Mouse (Mus musculus) neural tube, embryonic 11.5 days (tissue): ENCODE results near the gene Rps26. TPM values are rescaled to one million over a fixed set of nuclear protein-coding genes. Genes with fewer than 3 reads are reported as not detected.

Experiments used
- ATAC-seq: fragments of 200-750 bp; cut with Nextera tagmentation; 2 replicates; pipeline ENCODE4 v1.8.0; 2017; ENCODE audit warnings: moderate number of reproducible peaks, mild to moderate bottlenecking, moderate TSS enrichment, moderate library complexity; ENCODE audit not compliant: insufficient read depth, low FRiP score, low TSS enrichment
- DNase-seq: peaks from one replicate; pipeline ENCODE4 v3.0.0-alpha.2; 2015; ENCODE audit warnings: low spot score
- H3K27ac ChIP-seq: fragments of 300-500 bp; sonication (generic); 2 replicates; pipeline ENCODE4 v1.5.1; 2014; ENCODE audit warnings: low read depth, mild to moderate bottlenecking, low read length
- H3K27me3 ChIP-seq: fragments of 300-500 bp; sonication (generic); 2 replicates; pipeline ENCODE4 v1.6.1; 2014; ENCODE audit warnings: mild to moderate bottlenecking, low read length, mixed read lengths; ENCODE audit not compliant: control insufficient read depth, insufficient read depth
- H3K36me3 ChIP-seq: fragments of 300-500 bp; sonication (generic); 2 replicates; pipeline ENCODE4 v1.6.1; 2014; ENCODE audit warnings: mild to moderate bottlenecking, low read length, moderate library complexity, mixed read lengths; ENCODE audit not compliant: control insufficient read depth, insufficient read depth
- H3K4me1 ChIP-seq: fragments of 300-500 bp; sonication (generic); 2 replicates; pipeline ENCODE4 v1.6.1; 2014; ENCODE audit warnings: low read length, mixed read lengths; ENCODE audit not compliant: control insufficient read depth, insufficient read depth
- H3K4me2 ChIP-seq: fragments of 300-500 bp; sonication (generic); 2 replicates; pipeline ENCODE4 v1.6.1; 2014; ENCODE audit warnings: low read depth, mild to moderate bottlenecking, moderate library complexity
- H3K4me3 ChIP-seq: fragments of 300-500 bp; sonication (generic); 2 replicates; pipeline ENCODE4 v1.5.1; 2014; ENCODE audit warnings: low read depth, low read length
- H3K9ac ChIP-seq: fragments of 300-500 bp; sonication (generic); 2 replicates; pipeline ENCODE4 v1.6.1; 2014; ENCODE audit warnings: mild to moderate bottlenecking, low read length
- H3K9me3 ChIP-seq: fragments of 300-500 bp; sonication (generic); 2 replicates; pipeline ENCODE4 v1.6.1; 2016; ENCODE audit warnings: low read length; ENCODE audit not compliant: control insufficient read depth
- WGBS: fragments of 180-500 bp; shearing (Covaris S2); extraction: QIAGEN DNeasy Blood & Tissue Kit; methylation state at CpG from one replicate; pipeline ENCODE4 v1.1.7; 2014; 5-methylcytosine and 5-hydroxymethylcytosine counted together
- microRNA-seq: library from miRNA; unstranded; fragments of <30 nt; microRNA quantifications from one replicate; pipeline ENCODE4, GENCODE M21; 2016
- polyA plus RNA-seq: library from polyadenylated mRNA; unstranded; fragments of >200 nt; fragmentation: Nextera tagmentation; extraction: Ambion mirVana; gene quantifications from 2 replicates; pipeline ENCODE4 v1.2.1, GENCODE M21; 2014

Rps26 gene
- polyA plus RNA-seq, 1 experiment from 2014 or later = 626 TPM

GRCm38 (mm10) chr10:128578330-128578729 is 48.2 kb downstream of the Rps26 start:
- DNase-seq (no peak), ATAC-seq (no peak)
- Histone ChIP-seq H3K36me3 (no peaks in the 10 kb centered on the region), H3K4me3 (no peak overlapping the region), H3K4me1 (no peaks in the 10 kb centered on the region), H3K27ac (no peak overlapping the region), H3K27me3 (no peaks in the 10 kb centered on the region), H3K9me3 (no peaks in the 10 kb centered on the region), H3K4me2 (no peak overlapping the region), H3K9ac (no peak overlapping the region)
- 81% methylated on average over 11 of the region's 11 CpGs for WGBS

- H3K27me3 ChIP-seq = no peaks in the 10 kb centered on the region
- WGBS = 91% methylated on average over 2 of the region's 2 CpGs
- DNase-seq (no peak), ATAC-seq (no peak)
- H3K9me3 ChIP-seq = no peaks in the 10 kb centered on the region
- H3K4me2 ChIP-seq = no peak overlapping the region
- H3K36me3 ChIP-seq = no peaks in the 10 kb centered on the region
- no peaks in the 10 kb centered on the region for H3K4me1 ChIP-seq
- H3K9ac ChIP-seq = no peak overlapping the region
- no peak overlapping the region for H3K27ac ChIP-seq
- H3K4me3 ChIP-seq = no peak overlapping the region
These were observed 51.5 kb downstream of the Rps26 start for GRCm38 (mm10) chr10:128575063-128575462.

Small RNAs within 50 kb of the gene (microRNA-seq; reads per million reads assigned to microRNA genes)
- gene Mir6917 = not detected

Other genes starting within 250 kb of the Rps26 start
- 9.5 and 10.4 TPM in 2 replicates for gene Ankrd52, start 249.6 kb downstream of the Rps26 start, polyA plus RNA-seq
- gene Slc39a5, start 225.5 kb downstream of the Rps26 start, polyA plus RNA-seq = not detected in 2 replicates
- gene Nabp2, start 215.3 kb downstream of the Rps26 start, polyA plus RNA-seq = 115 and 127 TPM in 2 replicates
- 43.5 and 46.8 TPM in 2 replicates for gene Rnf41, start 215.1 kb downstream of the Rps26 start, polyA plus RNA-seq
- gene Smarcc2, start 167.5 kb downstream of the Rps26 start, polyA plus RNA-seq = 124 and 125 TPM in 2 replicates
- 776 and 804 TPM in 2 replicates for gene Myl6, start 132.6 kb downstream of the Rps26 start, polyA plus RNA-seq
- gene Myl6b, start 128.1 kb downstream of the Rps26 start, polyA plus RNA-seq = 2.4 and 3.5 TPM in 2 replicates
- 27.3 and 34.1 TPM in 2 replicates for gene Esyt1, start 100.9 kb downstream of the Rps26 start, polyA plus RNA-seq
- gene Zc3h10, start 79.0 kb downstream of the Rps26 start, polyA plus RNA-seq = 16.6 and 18.3 TPM in 2 replicates
- 3,132 and 3,213 TPM in 2 replicates for gene Rpl41, start 77.4 kb downstream of the Rps26 start, polyA plus RNA-seq
- gene Pa2g4, start 60.8 kb downstream of the Rps26 start, polyA plus RNA-seq = 245 and 251 TPM in 2 replicates
- gene Erbb3, start 37.1 kb downstream of the Rps26 start, polyA plus RNA-seq = 14.4 and 17.3 TPM in 2 replicates
- 4.2 and 5.1 TPM in 2 replicates for gene Ikzf4, start 19.2 kb upstream of the Rps26 start, polyA plus RNA-seq
- 15.6 and 17.2 TPM in 2 replicates for gene Suox, start 47.3 kb upstream of the Rps26 start, polyA plus RNA-seq
- 82.2 and 82.9 TPM in 2 replicates for gene Rab5b, start 69.5 kb upstream of the Rps26 start, polyA plus RNA-seq
- gene Pmel, start 77.4 kb upstream of the Rps26 start, polyA plus RNA-seq = 4.0 and 4.6 TPM in 2 replicates
- gene Cdk2, start 78.3 kb upstream of the Rps26 start, polyA plus RNA-seq = 93.9 and 99.5 TPM in 2 replicates
- gene Dgka, start 118.1 kb upstream of the Rps26 start, polyA plus RNA-seq = 5.8 and 6.2 TPM in 2 replicates
- 47.8 and 50.2 TPM in 2 replicates for gene Pym1, start 121.1 kb upstream of the Rps26 start, polyA plus RNA-seq
- gene Mmp19, start 164.2 kb upstream of the Rps26 start, polyA plus RNA-seq = 0.32 and 0.41 TPM in 2 replicates
- 39.3 and 42.8 TPM in 2 replicates for gene Dnajc14, start 177.3 kb upstream of the Rps26 start, polyA plus RNA-seq
- 16.7 and 16.9 TPM in 2 replicates for gene Tmem198b, start 177.6 kb upstream of the Rps26 start, polyA plus RNA-seq
- gene Sarnp, start 190.6 kb upstream of the Rps26 start, polyA plus RNA-seq = 233 and 234 TPM in 2 replicates
- 59.2 and 64.6 TPM in 2 replicates for gene Ormdl2, start 194.9 kb upstream of the Rps26 start, polyA plus RNA-seq